Mouse (Mus musculus) gastrocnemius, adult 18-20 months (tissue): ENCODE measurements around the gene Olfr1260. TPM values are rescaled to one million over a fixed set of nuclear protein-coding genes. Genes with fewer than 3 reads are reported as not detected.

Source experiments
- DNase-seq: peaks from one replicate; pipeline ENCODE4 v3.0.0; 2021; ENCODE audit warnings: low spot score
- long read RNA-seq, 2 experiments: library from polyadenylated mRNA; stranded (forward); transcript quantifications; one replicate each; pipeline ENCODE4 v2.0.0; 2021
- total RNA-seq, 2 experiments: library from RNA; stranded (reverse); gene quantifications; 2 replicates each; pipeline ENCODE4 v1.2.3; 2021

Gene Olfr1260
- not detected for total RNA-seq
- long read RNA-seq, experiment 1: 0 reads
- long read RNA-seq, experiment 2: 0 reads

GRCm38 (mm10) chr2:89974184-89974583, at the start of gene Olfr1260:
Gene Olfr1260, plus strand, starts transcription at chr2:89974340.
- DNase-seq: no peak

- no peak for DNase-seq
Measured at GRCm38 (mm10) chr2:89927009-89927408, 47.1 kb upstream of the Olfr1260 start, which contains the start of gene Olfr1258. Gene Olfr1258, plus strand, starts transcription at chr2:89927309.

- DNase-seq: no peak
Measured at GRCm38 (mm10) chr2:89948564-89948963, 25.6 kb upstream of the Olfr1260 start, which contains the start of gene Olfr1259. Gene Olfr1259, minus strand, starts transcription at chr2:89948664.

GRCm38 (mm10) chr2:89977709-89978108, 3.6 kb downstream of the Olfr1260 start:
- no peak for DNase-seq

- no peak for DNase-seq
Measured at GRCm38 (mm10) chr2:89990921-89991320, 16.8 kb downstream of the Olfr1260 start, which contains the start of gene Olfr1261. Gene Olfr1261, plus strand, starts transcription at chr2:89991221.

- DNase-seq: no peak
Measured at GRCm38 (mm10) chr2:89999845-90000244, 25.7 kb downstream of the Olfr1260 start, which contains the start of gene Olfr1262. Gene Olfr1262, plus strand, starts transcription at chr2:90000145.

GRCm38 (mm10) chr2:90011831-90012230, 37.7 kb downstream of the Olfr1260 start, which contains the start of gene Olfr1263:
Gene Olfr1263, plus strand, starts transcription at chr2:90012131.
- no peak for DNase-seq

- no peak for DNase-seq
Measured at GRCm38 (mm10) chr2:90025477-90025876, 51.3 kb downstream of the Olfr1260 start, which contains the start of gene Olfr1264. Gene Olfr1264, minus strand, starts transcription at chr2:90025577.

Other genes with a start within 250 kb of the Olfr1260 start
- gene Olfr1252, start 249.3 kb upstream of the Olfr1260 start, total RNA-seq: not detected
- not detected for gene Olfr1253, start 217.2 kb upstream of the Olfr1260 start, total RNA-seq
- not detected for gene Olfr1254, start 180.7 kb upstream of the Olfr1260 start, total RNA-seq
- gene Olfr1255, start 162.3 kb upstream of the Olfr1260 start, total RNA-seq: not detected
- not detected for gene Olfr1256, start 132.8 kb upstream of the Olfr1260 start, total RNA-seq
- not detected for gene Olfr48, start 126.1 kb upstream of the Olfr1260 start, total RNA-seq
- not detected for gene Olfr1257, start 95.9 kb upstream of the Olfr1260 start, total RNA-seq
- not detected for gene Olfr1258, start 47.0 kb upstream of the Olfr1260 start, total RNA-seq
- gene Olfr1259, start 25.7 kb upstream of the Olfr1260 start, total RNA-seq: not detected
- gene Olfr1261, start 16.9 kb downstream of the Olfr1260 start, total RNA-seq: not detected
- not detected for gene Olfr1262, start 25.8 kb downstream of the Olfr1260 start, total RNA-seq
- not detected for gene Olfr1263, start 37.8 kb downstream of the Olfr1260 start, total RNA-seq
- not detected for gene Olfr1264, start 51.2 kb downstream of the Olfr1260 start, total RNA-seq
- not detected for gene Olfr1265, start 61.0 kb downstream of the Olfr1260 start, total RNA-seq
- not detected for gene Olfr140, start 89.3 kb downstream of the Olfr1260 start, total RNA-seq
- gene Olfr1269, start 147.1 kb downstream of the Olfr1260 start, total RNA-seq: not detected
- not detected for gene Olfr32, start 168.0 kb downstream of the Olfr1260 start, total RNA-seq
- not detected for gene Olfr1270, start 178.8 kb downstream of the Olfr1260 start, total RNA-seq